In genomic region chr5:124446301-124446881, GRCm38 (mm10) we compare ENCODE assay signal across 8 mouse cellular contexts. TPM values are rescaled to one million over a fixed set of nuclear protein-coding genes. Genes with fewer than 3 reads are reported as not detected.
DNase-seq lines count a peak whose midpoint lies in the region; ATAC-seq and TF ChIP-seq lines count a peak whose summit lies in the region.

No protein-coding gene starts in this region.

- H3K27ac ChIP-seq in embryonic fibroblast, embryonic 13.5 days (ENCODE audit: insufficient read depth, low read length) = peak overlapping the region; percentile 76
- H3K27ac ChIP-seq in heart, embryonic 15.5 days = peak overlapping the region; percentile 93

- peak; percentile 56 for TF ChIP-seq POLR2A in embryonic fibroblast, embryonic 13.5 days (IDR thresholded peaks at IDR 0.05; ENCODE audit: low read depth, low read length)

- peak overlapping the region; percentile 90 for H3K4me2 ChIP-seq in heart, embryonic 15.5 days

- H3K9ac ChIP-seq in heart, embryonic 15.5 days = peak overlapping the region; percentile 95

- H3K4me3 ChIP-seq in embryonic fibroblast, embryonic 13.5 days (ENCODE audit: insufficient read depth, low read length) = peak overlapping the region; percentile 55
- peak overlapping the region; percentile 94 for H3K4me3 ChIP-seq in heart, embryonic 15.5 days

- under 1% methylated on average over 15 of the region's 15 CpGs for WGBS in heart, embryonic 15.5 days

- H3K36me3 ChIP-seq in heart, embryonic 15.5 days = peaks cover 41% of the 10 kb centered on the region

- peak; percentile 92 for DNase-seq in 3134 (ENCODE audit: extremely low read depth, insufficient read length, low spot score)
- peak; percentile 90 for DNase-seq in adrenal gland, adult 2 months
- DNase-seq in kidney, postnatal 10 days = peak; percentile 76
- peak; percentile 42 to 55 for DNase-seq in spleen, postnatal 36 days (ENCODE audit: low spot score in 2 of 2)
- no peak for DNase-seq in layer of hippocampus, adult 11-12 months (ENCODE audit: low spot score)

- H3K27me3 ChIP-seq in heart, embryonic 15.5 days = no peaks in the 10 kb centered on the region

- peak; percentile 70 for ATAC-seq in heart, embryonic 15.5 days (replicated peaks; ENCODE audit: insufficient number of reproducible peaks, insufficient read depth, low FRiP score, low read depth)
- peak; percentile 77 for ATAC-seq in megakaryocyte, adult 5-6 weeks (ENCODE audit: poor library complexity, severe bottlenecking)

- H3K9me3 ChIP-seq in heart, embryonic 15.5 days (replicated peaks) = no peaks in the 10 kb centered on the region

- no peak for TF ChIP-seq CTCF in embryonic fibroblast, embryonic 13.5 days (IDR thresholded peaks at IDR 0.05; ENCODE audit: borderline replicate concordance, insufficient read depth, low read length)

- peaks cover 15% of the 10 kb centered on the region; the same call in 1 of the 2 replicates for H3K4me1 ChIP-seq in embryonic fibroblast, embryonic 13.5 days (ENCODE audit: control insufficient read depth, insufficient read depth, low read length)
- peaks cover 47% of the 10 kb centered on the region for H3K4me1 ChIP-seq in heart, embryonic 15.5 days (replicated peaks)

RNA-seq across cellular contexts. Expression of gene Kmt5a, which starts 6.7 kb away (rescaled TPM):
- 100 to 1,000 TPM; 127 to 288 TPM for total RNA-seq in adrenal gland, adult 2 months (2021)
- 48.9 and 65.7 TPM in 2 replicates for polyA plus RNA-seq in adrenal gland, adult 2 months (2012; rRNA removed)
- polyA plus RNA-seq in embryonic fibroblast, embryonic 13.5 days (2011; ENCODE audit: insufficient read length, low read depth, missing spikeins) = 89.9 and 94.2 TPM in 2 replicates
- 63.3 and 74.6 TPM in 2 replicates for polyA plus RNA-seq in heart, embryonic 15.5 days (2015; fragmentation: Nextera tagmentation; extraction: Ambion mirVana)
- total RNA-seq in megakaryocyte, adult 5-6 weeks (2015) = 370 and 380 TPM in 2 replicates
- 240 and 272 TPM in 2 replicates for total RNA-seq in megakaryocyte, adult 5-6 weeks (2017)

RNA-seq across cellular contexts. Expression of gene Sbno1, which starts 20.6 kb away (rescaled TPM):
- total RNA-seq in adrenal gland, adult 2 months (2021) = 100 to 1,000 TPM in 1 of 2 experiments, 10 to 100 TPM in 1; 74.1 to 119 TPM
- polyA plus RNA-seq in adrenal gland, adult 2 months (2012; rRNA removed) = 6.0 and 6.9 TPM in 2 replicates
- 77.5 and 90.2 TPM in 2 replicates for polyA plus RNA-seq in embryonic fibroblast, embryonic 13.5 days (2011; ENCODE audit: insufficient read length, low read depth, missing spikeins)
- 57.8 and 65.5 TPM in 2 replicates for polyA plus RNA-seq in heart, embryonic 15.5 days (2015; fragmentation: Nextera tagmentation; extraction: Ambion mirVana)
- total RNA-seq in megakaryocyte, adult 5-6 weeks (2015) = 65.5 and 82.0 TPM in 2 replicates
- total RNA-seq in megakaryocyte, adult 5-6 weeks (2017) = 147 and 182 TPM in 2 replicates

RNA-seq across cellular contexts. Expression of gene Rilpl2, which starts 31.8 kb away (rescaled TPM):
- total RNA-seq in adrenal gland, adult 2 months (2021) = 10 to 100 TPM; 16.6 to 31.2 TPM
- polyA plus RNA-seq in adrenal gland, adult 2 months (2012; rRNA removed) = 38.5 and 44.1 TPM in 2 replicates
- 12.2 and 13.8 TPM in 2 replicates for polyA plus RNA-seq in embryonic fibroblast, embryonic 13.5 days (2011; ENCODE audit: insufficient read length, low read depth, missing spikeins)
- polyA plus RNA-seq in heart, embryonic 15.5 days (2015; fragmentation: Nextera tagmentation; extraction: Ambion mirVana) = 15.0 and 20.9 TPM in 2 replicates
- total RNA-seq in megakaryocyte, adult 5-6 weeks (2015) = 42.8 and 45.4 TPM in 2 replicates
- 42.5 and 42.9 TPM in 2 replicates for total RNA-seq in megakaryocyte, adult 5-6 weeks (2017)

RNA-seq across cellular contexts. Expression of gene Snrnp35, which starts 36.5 kb away (rescaled TPM):
- total RNA-seq in adrenal gland, adult 2 months (2021) = 10 to 100 TPM; 19.0 to 25.7 TPM
- polyA plus RNA-seq in adrenal gland, adult 2 months (2012; rRNA removed) = 1.4 and 1.8 TPM in 2 replicates
- polyA plus RNA-seq in embryonic fibroblast, embryonic 13.5 days (2011; ENCODE audit: insufficient read length, low read depth, missing spikeins) = 11.1 and 12.1 TPM in 2 replicates
- polyA plus RNA-seq in heart, embryonic 15.5 days (2015; fragmentation: Nextera tagmentation; extraction: Ambion mirVana) = 19.2 and 20.7 TPM in 2 replicates
- 3.8 and 5.7 TPM in 2 replicates for total RNA-seq in megakaryocyte, adult 5-6 weeks (2015)
- total RNA-seq in megakaryocyte, adult 5-6 weeks (2017) = 10.6 and 12.0 TPM in 2 replicates
